Mouse (Mus musculus): Measurements from ENCODE around the gene Gpsm3.

DNA sequence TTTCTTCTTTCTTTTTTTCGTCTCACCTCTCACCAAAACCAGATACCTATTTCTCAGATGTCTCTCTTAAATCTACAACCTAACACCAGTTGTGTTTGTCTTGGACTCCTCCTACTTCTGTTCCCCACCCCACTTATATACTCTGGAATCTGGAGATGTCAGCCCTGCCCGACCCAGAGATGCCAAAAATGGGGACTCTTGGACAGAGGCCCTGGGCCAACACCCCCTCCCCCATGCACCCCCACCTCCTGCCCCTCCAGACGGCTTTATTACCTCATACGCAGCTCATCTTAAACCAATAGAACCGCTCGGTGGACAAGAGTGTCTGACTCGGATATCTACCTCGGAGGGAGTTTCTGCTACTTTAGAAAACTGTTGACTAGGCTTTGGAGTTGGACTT is 6.5 kb downstream of the Gpsm3 start:
- TF ChIP-seq POLR2AphosphoS2 (IDR thresholded peaks at IDR 0.05; ENCODE audit: insufficient read length, low read depth) (no peak), POLR2A (IDR thresholded peaks at IDR 0.05; ENCODE audit: insufficient read length, low read depth) (no peak), MAX (IDR thresholded peaks at IDR 0.05; ENCODE audit: low read depth) (no peak), USF1 (IDR thresholded peaks at IDR 0.05; ENCODE audit: low read depth) (no peak), CEBPB (IDR thresholded peaks at IDR 0.05; ENCODE audit: insufficient read depth, poor library complexity, severe bottlenecking) (no peak), E2F4 (IDR thresholded peaks at IDR 0.05; ENCODE audit: insufficient read depth) (no peak), REST (IDR thresholded peaks at IDR 0.05; ENCODE audit: insufficient read depth, insufficient read length) (no peak), TCF12 (IDR thresholded peaks at IDR 0.05; ENCODE audit: insufficient read depth, poor library complexity, severe bottlenecking) (no peak), SRF (IDR thresholded peaks at IDR 0.05; ENCODE audit: control insufficient read depth, insufficient read length, low read depth) (no peak), MYOD1 (IDR thresholded peaks at IDR 0.05; ENCODE audit: control insufficient read depth in 1 of 3, insufficient read length in 2 of 3, low read depth in 2 of 3) (no peak), MYOG (IDR thresholded peaks at IDR 0.05; ENCODE audit: control insufficient read depth in 1 of 3, insufficient read depth in 1 of 3, insufficient read length in 2 of 3, low read depth in 2 of 3) (no peak)

Measured in myocyte (in vitro differentiated cells).